Mouse (Mus musculus) heart, adult 18-20 months (tissue): ENCODE results near the gene Daxx. TPM values are rescaled to one million over a fixed set of nuclear protein-coding genes. Genes with fewer than 3 reads are reported as not detected.

Experiments
- microRNA-seq, 2 experiments: library from miRNA; unstranded; fragments of <30 nt; microRNA quantifications; one replicate each; pipeline ENCODE4 v1.2.0; 2022
- total RNA-seq, 2 experiments: library from RNA; stranded (reverse); gene quantifications; 2 replicates each; pipeline ENCODE4 v1.2.3; 2021

Gene Daxx
- total RNA-seq, 2 experiments from 2014 or later = 12.3 to 20.7 TPM

Small RNA genes lying within 50 kb of the gene (microRNA-seq; reads per million reads assigned to microRNA genes)
- gene Gm27740 = 0 reads per million in 2 experiments

Other genes with a start within 250 kb of the Daxx start
- gene Hnrnpm, start 222.6 kb upstream of the Daxx start, total RNA-seq = 10 to 100 TPM; 89.0 to 93.4 TPM
- 100 to 1,000 TPM; 131 to 133 TPM for gene March2, start 190.7 kb upstream of the Daxx start, total RNA-seq
- gene Rab11b, start 148.9 kb upstream of the Daxx start, total RNA-seq = 100 to 1,000 TPM; 202 to 251 TPM
- gene Angptl4, start 127.6 kb upstream of the Daxx start, total RNA-seq = 10 to 100 TPM in 1 of 2 experiments, 1 to 10 TPM in 1; 5.5 to 12.2 TPM
- 10 to 100 TPM; 49.0 to 64.9 TPM for gene Kank3, start 98.9 kb upstream of the Daxx start, total RNA-seq
- 100 to 1,000 TPM; 702 to 791 TPM for gene Rps28, start 84.9 kb upstream of the Daxx start, total RNA-seq
- gene Ndufa7, start 84.8 kb upstream of the Daxx start, total RNA-seq = 100 to 1,000 TPM; 645 to 655 TPM
- 10 to 100 TPM; 31.8 to 34.9 TPM for gene Cd320, start 66.3 kb upstream of the Daxx start, total RNA-seq
- not detected for gene Gm7029, start 35.6 kb upstream of the Daxx start, total RNA-seq
- 1 to 10 TPM in 1 of 2 experiments, under 1 TPM in 1; 0.80 to 1.4 TPM for gene Kifc1, start 18.8 kb upstream of the Daxx start, total RNA-seq
- gene Platr17, start 4.3 kb upstream of the Daxx start, total RNA-seq = not detected
- gene Tapbp, start 6.5 kb downstream of the Daxx start, total RNA-seq = 100 to 1,000 TPM; 111 to 115 TPM
- 10 to 100 TPM; 15.6 to 16.6 TPM for gene Zbtb22, start 6.5 kb downstream of the Daxx start, total RNA-seq
- 10 to 100 TPM; 30.9 to 31.8 TPM for gene Rgl2, start 20.1 kb downstream of the Daxx start, total RNA-seq
- gene Pfdn6, start 30.9 kb downstream of the Daxx start, total RNA-seq = 10 to 100 TPM; 69.9 to 76.1 TPM
- gene Wdr46, start 31.2 kb downstream of the Daxx start, total RNA-seq = 10 to 100 TPM; 10.3 to 10.9 TPM
- gene B3galt4, start 42.1 kb downstream of the Daxx start, total RNA-seq = 1 to 10 TPM; 1.3 to 1.8 TPM
- 10 to 100 TPM; 36.8 to 39.7 TPM for gene Vps52, start 46.4 kb downstream of the Daxx start, total RNA-seq
- gene Rps18, start 46.6 kb downstream of the Daxx start, total RNA-seq = 100 to 1,000 TPM; 419 to 435 TPM
- 100 to 1,000 TPM; 204 to 337 TPM for gene H2-K1, start 90.9 kb downstream of the Daxx start, total RNA-seq
- 10 to 100 TPM; 13.2 to 16.9 TPM for gene Ring1, start 115.3 kb downstream of the Daxx start, total RNA-seq
- 100 to 1,000 TPM; 131 to 137 TPM for gene H2-Ke6, start 118.6 kb downstream of the Daxx start, total RNA-seq
- gene Slc39a7, start 122.3 kb downstream of the Daxx start, total RNA-seq = 10 to 100 TPM; 66.3 to 67.0 TPM
- 10 to 100 TPM; 42.3 to 45.4 TPM for gene Rxrb, start 122.4 kb downstream of the Daxx start, total RNA-seq
- gene Col11a2, start 130.0 kb downstream of the Daxx start, total RNA-seq = 1 to 10 TPM in 1 of 2 experiments, under 1 TPM in 1; 0.55 to 1.7 TPM
- gene H2-Oa, start 182.9 kb downstream of the Daxx start, total RNA-seq = 1 to 10 TPM in 1 of 2 experiments, not detected in 1; 1.6 TPM
- 1 to 10 TPM; 5.9 to 7.2 TPM for gene H2-DMa, start 210.1 kb downstream of the Daxx start, total RNA-seq
- 10 to 100 TPM; 64.5 to 79.0 TPM for gene Brd2, start 213.2 kb downstream of the Daxx start, total RNA-seq
- gene H2-DMb2, start 233.9 kb downstream of the Daxx start, total RNA-seq = 1 to 10 TPM; 2.0 to 7.5 TPM
- gene H2-DMb1, start 243.7 kb downstream of the Daxx start, total RNA-seq = 1 to 10 TPM; 3.0 to 3.9 TPM